Mouse (Mus musculus) limb, embryonic 11.5 days (tissue): ENCODE measurements around the gene Sema6c. TPM values are rescaled to one million over a fixed set of nuclear protein-coding genes. Genes with fewer than 3 reads are reported as not detected.

ENCODE experiments used
- ATAC-seq: fragments of 200-750 bp; cut with Nextera tagmentation; 2 replicates; pipeline ENCODE4 v1.8.0; 2017; ENCODE audit warnings: low read depth; ENCODE audit not compliant: insufficient number of reproducible peaks, low FRiP score, low TSS enrichment
- DNase-seq: peaks from one replicate; pipeline ENCODE4 v3.0.0-alpha.2; 2015; ENCODE audit warnings: low spot score
- H3K27ac ChIP-seq: fragments of 300-500 bp; sonication (generic); replicated peaks from 2 replicates; pipeline ENCODE4 v1.5.1; 2014; ENCODE audit warnings: low read depth, mild to moderate bottlenecking, low read length
- H3K27me3 ChIP-seq: fragments of 300-500 bp; sonication (generic); 2 replicates; pipeline ENCODE4 v1.6.1; 2014; ENCODE audit warnings: mild to moderate bottlenecking, low read length, mixed read lengths; ENCODE audit not compliant: control insufficient read depth, insufficient read depth
- H3K36me3 ChIP-seq: fragments of 300-500 bp; sonication (generic); 2 replicates; pipeline ENCODE4 v1.6.1; 2014; ENCODE audit warnings: mild to moderate bottlenecking, low read length, moderate library complexity, mixed read lengths; ENCODE audit not compliant: control insufficient read depth, insufficient read depth
- H3K4me1 ChIP-seq: fragments of 300-500 bp; sonication (generic); 2 replicates; pipeline ENCODE4 v1.6.1; 2014; ENCODE audit warnings: low read length, mixed read lengths; ENCODE audit not compliant: control insufficient read depth, insufficient read depth
- H3K4me2 ChIP-seq: fragments of 300-500 bp; sonication (generic); 2 replicates; pipeline ENCODE4 v1.6.1; 2014; ENCODE audit warnings: low read depth, mild to moderate bottlenecking, moderate library complexity; ENCODE audit not compliant: severe bottlenecking
- H3K4me3 ChIP-seq: fragments of 300-500 bp; sonication (generic); 2 replicates; pipeline ENCODE4 v1.5.1; 2014; ENCODE audit warnings: low read depth, low read length
- H3K9ac ChIP-seq: fragments of 300-500 bp; sonication (generic); 2 replicates; pipeline ENCODE4 v1.6.1; 2014; ENCODE audit warnings: mild to moderate bottlenecking, low read length
- H3K9me3 ChIP-seq: fragments of 300-500 bp; sonication (generic); 2 replicates; pipeline ENCODE4 v1.6.1; 2016; ENCODE audit warnings: low read length; ENCODE audit not compliant: control insufficient read depth
- WGBS: fragments of 180-500 bp; shearing (Covaris S2); extraction: QIAGEN DNeasy Blood & Tissue Kit; methylation state at CpG from one replicate; pipeline ENCODE4 v1.1.7; 2014; 5-methylcytosine and 5-hydroxymethylcytosine counted together
- polyA plus RNA-seq: library from polyadenylated mRNA; unstranded; fragments of >200 nt; fragmentation: Nextera tagmentation; extraction: Ambion mirVana; gene quantifications from 2 replicates; pipeline ENCODE4 v1.2.1, GENCODE M21; 2014

Gene Sema6c
- polyA plus RNA-seq, result 12.8 and 15.2 TPM in 2 replicates

DNA sequence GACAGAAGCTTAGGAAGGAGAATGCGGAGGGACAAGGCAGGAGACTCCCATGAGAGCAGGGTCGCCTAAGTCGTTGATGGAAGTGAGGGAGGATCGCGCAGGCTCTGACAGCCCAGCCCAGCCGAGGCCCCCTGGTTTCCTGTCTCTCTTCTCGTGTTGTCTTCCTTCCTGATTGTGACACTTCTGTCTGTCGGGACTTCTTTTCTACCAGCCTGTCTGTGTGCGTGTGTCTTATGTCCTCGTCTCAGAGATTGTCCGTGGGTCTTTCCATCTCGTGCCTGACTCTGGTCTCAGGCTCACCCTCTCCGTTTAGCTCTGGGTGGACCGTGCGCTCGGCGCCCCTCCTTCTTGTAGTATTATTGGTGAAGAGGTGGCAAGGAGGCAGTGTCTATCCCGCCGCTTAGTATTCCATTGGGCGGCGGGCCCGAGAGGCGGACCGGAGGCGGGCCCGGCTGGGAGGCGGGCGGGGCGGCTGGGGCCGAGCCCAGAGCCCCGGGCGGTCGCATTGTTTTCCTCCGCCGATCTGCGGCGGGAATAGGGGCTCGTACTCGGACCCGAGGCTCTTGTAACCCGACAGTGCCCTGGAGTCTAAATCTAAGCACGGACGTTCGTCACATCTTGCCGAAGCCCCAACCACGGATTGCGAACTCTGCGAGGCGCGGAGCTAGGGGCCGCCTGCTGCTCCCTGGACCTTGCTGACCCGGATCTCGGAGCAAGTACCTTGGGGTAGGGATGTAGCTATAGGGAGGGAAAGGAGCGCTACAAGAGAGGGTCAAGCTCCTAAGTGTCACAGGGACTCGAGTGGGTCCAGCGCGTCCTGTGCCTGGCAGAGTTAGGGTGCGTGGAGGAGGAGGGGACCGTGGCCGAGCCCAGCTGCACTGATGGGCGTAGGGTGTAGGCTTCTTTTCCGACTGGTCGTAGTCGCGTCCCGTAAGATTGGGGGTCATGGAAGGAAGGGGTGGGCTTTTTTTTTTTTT, at the start of gene Sema6c:
TSS of gene Sema6c (plus strand) at position 471 of the 977 bp plus-strand sequence.
- DNase-seq, result peak; percentile 89
- WGBS, result 0% methylated on average over 66 of the region's 66 CpGs

GRCm38 (mm10) chr3:95110911-95111726, 49.1 kb upstream of the Sema6c start, which contains the start of gene Vps72:
Gene Vps72 (plus strand): TSS chr3:95111022.
- Histone ChIP-seq H3K4me3 (peak within 1 kb of the TSS; percentile 83), H3K27ac (peak within 1 kb of the TSS; percentile 90), H3K4me2 (peak within 1 kb of the TSS; percentile 34; the same call in 1 of the 2 replicates), H3K4me1 (peaks cover 6% of the 10 kb centered on the region), H3K9me3 (no peaks in the 10 kb centered on the region), H3K36me3 (peaks cover 3% of the 10 kb centered on the region; the same call in 1 of the 2 replicates), H3K27me3 (no peaks in the 10 kb centered on the region), H3K9ac (peak within 1 kb of the TSS; percentile 94)
- ATAC-seq (peak; percentile 65), DNase-seq (peak; percentile 93)
- under 1% methylated on average over 53 of the region's 54 CpGs for WGBS

More for the DNA sequence above, at the start of gene Sema6c:
- H3K4me1 ChIP-seq, result peaks cover 10% of the 10 kb centered on the region
- peak within 1 kb of the TSS; percentile 82 for H3K4me2 ChIP-seq
- ATAC-seq, result peak; percentile 93
- H3K36me3 ChIP-seq, result no peaks in the 10 kb centered on the region
- no peaks in the 10 kb centered on the region for H3K9me3 ChIP-seq
- peak within 1 kb of the TSS; percentile 82 for H3K4me3 ChIP-seq
- H3K27me3 ChIP-seq, result no peaks in the 10 kb centered on the region
- peak within 1 kb of the TSS; percentile 83 for H3K9ac ChIP-seq
- peak within 1 kb of the TSS; percentile 42; the same call in 1 of the 2 replicates for H3K27ac ChIP-seq

GRCm38 (mm10) chr3:95112760-95113159, 47.5 kb upstream of the Sema6c start:
- H3K9ac ChIP-seq, result no peak overlapping the region

DNA sequence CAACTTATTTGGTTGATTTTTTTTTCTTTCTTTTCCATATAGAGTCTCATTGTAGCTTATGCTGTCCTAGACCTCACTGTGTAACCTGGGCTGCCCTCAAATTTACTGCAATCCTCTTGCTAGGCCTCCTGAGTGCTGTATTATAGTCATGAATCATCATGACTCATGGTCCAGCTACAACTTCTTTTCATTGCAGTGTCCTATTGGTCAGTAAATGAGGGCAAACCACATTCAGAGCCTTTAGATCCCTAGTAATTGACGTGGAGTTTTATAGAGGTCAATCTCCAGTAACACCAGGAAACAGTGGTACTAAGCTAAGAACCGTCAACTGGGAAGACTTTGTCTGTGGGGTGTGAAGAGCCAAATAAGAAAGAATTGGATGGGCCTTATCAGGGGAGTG, 42.5 kb upstream of the Sema6c start:
- H3K4me1 ChIP-seq, result no peaks in the 10 kb centered on the region
- H3K9me3 ChIP-seq, result no peaks in the 10 kb centered on the region
- ATAC-seq, result no peak
- no peak overlapping the region for H3K4me2 ChIP-seq
- 91% methylated on average over 2 of the region's 2 CpGs for WGBS
- no peak overlapping the region for H3K4me3 ChIP-seq
- peaks cover 29% of the 10 kb centered on the region; the same call in 1 of the 2 replicates for H3K36me3 ChIP-seq
- no peaks in the 10 kb centered on the region for H3K27me3 ChIP-seq
- no peak overlapping the region for H3K27ac ChIP-seq
- H3K9ac ChIP-seq, result no peak overlapping the region
- no peak for DNase-seq

More at GRCm38 (mm10) chr3:95112760-95113159, 47.5 kb upstream of the Sema6c start:
- no peaks in the 10 kb centered on the region for H3K27me3 ChIP-seq
- no peak for ATAC-seq
- peaks cover 3% of the 10 kb centered on the region; the same call in 1 of the 2 replicates for H3K36me3 ChIP-seq
- no peak overlapping the region for H3K4me2 ChIP-seq
- peaks cover 6% of the 10 kb centered on the region for H3K4me1 ChIP-seq
- H3K27ac ChIP-seq, result no peak overlapping the region
- no peak overlapping the region for H3K4me3 ChIP-seq
- 100% methylated on average over 1 of the region's 1 CpGs for WGBS
- no peak for DNase-seq
- H3K9me3 ChIP-seq, result no peaks in the 10 kb centered on the region

- peaks cover 26% of the 10 kb centered on the region; the same call in 1 of the 2 replicates for H3K36me3 ChIP-seq
- DNase-seq (no peak), ATAC-seq (no peak)
- no peaks in the 10 kb centered on the region for H3K9me3 ChIP-seq
- H3K4me1 ChIP-seq, result no peaks in the 10 kb centered on the region
- no peak overlapping the region for H3K27ac ChIP-seq
- H3K9ac ChIP-seq, result no peak overlapping the region
- H3K27me3 ChIP-seq, result no peaks in the 10 kb centered on the region
- no peak overlapping the region for H3K4me3 ChIP-seq
- 80% methylated on average over 6 of the region's 6 CpGs for WGBS
- no peak overlapping the region for H3K4me2 ChIP-seq
Observed at GRCm38 (mm10) chr3:95121580-95121979, 38.7 kb upstream of the Sema6c start.

GRCm38 (mm10) chr3:95124246-95124645, 36.0 kb upstream of the Sema6c start, which contains the start of gene Tmod4:
Gene Tmod4 (plus strand): TSS chr3:95124476.
- H3K36me3 ChIP-seq, result peaks cover 23% of the 10 kb centered on the region; the same call in 1 of the 2 replicates
- no peaks in the 10 kb centered on the region for H3K9me3 ChIP-seq
- H3K4me2 ChIP-seq, result no peak within 1 kb of the TSS
- DNase-seq, result peak; percentile 47
- H3K4me1 ChIP-seq, result no peaks in the 10 kb centered on the region
- peak; percentile 52; the same call in 1 of the 2 replicates for ATAC-seq
- no peak within 1 kb of the TSS for H3K27ac ChIP-seq
- WGBS, result 62% methylated on average over 6 of the region's 6 CpGs
- no peak within 1 kb of the TSS for H3K4me3 ChIP-seq
- no peak within 1 kb of the TSS for H3K9ac ChIP-seq
- no peaks in the 10 kb centered on the region for H3K27me3 ChIP-seq

GRCm38 (mm10) chr3:95124972-95125371, 35.3 kb upstream of the Sema6c start:
- no peak overlapping the region for H3K4me3 ChIP-seq
- H3K9ac ChIP-seq, result no peak overlapping the region
- WGBS, result 43% methylated on average over 5 of the region's 5 CpGs
- no peak overlapping the region for H3K4me2 ChIP-seq
- no peaks in the 10 kb centered on the region for H3K9me3 ChIP-seq
- H3K27me3 ChIP-seq, result no peaks in the 10 kb centered on the region
- DNase-seq (no peak), ATAC-seq (no peak)
- H3K27ac ChIP-seq, result no peak overlapping the region
- no peaks in the 10 kb centered on the region for H3K4me1 ChIP-seq
- H3K36me3 ChIP-seq, result peaks cover 19% of the 10 kb centered on the region; the same call in 1 of the 2 replicates

DNA sequence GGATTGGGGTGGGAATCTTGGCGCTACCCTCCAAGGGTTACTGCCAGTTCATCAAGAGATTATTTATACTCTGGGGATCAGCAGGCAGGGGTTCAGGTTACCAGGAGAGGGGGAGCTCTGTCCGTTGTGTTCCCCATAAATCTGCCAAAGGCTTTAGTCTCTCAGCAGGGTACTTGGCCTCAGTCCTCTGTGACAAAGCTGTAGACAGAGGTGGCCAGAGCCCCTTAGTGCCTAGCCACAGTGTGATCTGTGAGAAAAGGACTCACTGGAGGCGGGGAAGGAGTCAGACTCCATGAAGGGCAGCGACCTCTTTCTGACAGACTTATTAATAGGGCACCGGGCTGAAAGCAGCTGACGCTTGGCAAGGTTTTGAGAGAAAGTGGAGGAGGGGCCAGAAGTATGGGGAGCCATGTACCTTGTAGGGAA, 31.0 kb upstream of the Sema6c start:
- no peak overlapping the region for H3K4me2 ChIP-seq

More for the DNA sequence above, 31.0 kb upstream of the Sema6c start:
- Histone ChIP-seq H3K4me1 (no peaks in the 10 kb centered on the region; the same call in 1 of the 2 replicates), H3K4me3 (no peak overlapping the region), H3K9me3 (no peaks in the 10 kb centered on the region), H3K9ac (no peak overlapping the region), H3K27me3 (no peaks in the 10 kb centered on the region), H3K36me3 (0 out of 2 replicates have a peak, but pooled peaks cover 3% of the 10 kb centered on the region), H3K27ac (no peak overlapping the region)
- 31% methylated on average over 6 of the region's 6 CpGs for WGBS
- DNase-seq (no peak), ATAC-seq (no peak)
